Mouse (Mus musculus): ENCODE results near the gene Ap3d1. TPM values are rescaled to one million over a fixed set of nuclear protein-coding genes. Genes with fewer than 3 reads are reported as not detected.

Gene Ap3d1
- polyA plus RNA-seq, 1 experiment from 2014 or later: 81.0 TPM

GRCm38 (mm10) chr10:80754594-80755290, 12.7 kb upstream of the Ap3d1 start, which contains the start of gene Dot1l:
Gene Dot1l, plus strand, starts transcription at chr10:80755206.
- H3K4me2 ChIP-seq (ENCODE audit: low read length): peak within 1 kb of the TSS; percentile 83
- no peaks in the 10 kb centered on the region for H3K27me3 ChIP-seq (replicated peaks; ENCODE audit: control insufficient read depth, insufficient read depth, low read length)
- H3K9me3 ChIP-seq (replicated peaks; ENCODE audit: control insufficient read depth, low read length): no peaks in the 10 kb centered on the region
- 2% methylated on average over 35 of the region's 57 CpGs for WGBS
- H3K9ac ChIP-seq (ENCODE audit: low read length): peak within 1 kb of the TSS; percentile 95
- H3K4me1 ChIP-seq (ENCODE audit: control insufficient read depth, insufficient read depth, low read length): peaks cover 28% of the 10 kb centered on the region
- DNase-seq (ENCODE audit: low spot score) (peak; percentile 98), ATAC-seq (peak; percentile 95)
- peak within 1 kb of the TSS; percentile 97 for H3K4me3 ChIP-seq (ENCODE audit: low read depth, low read length)
- no peaks in the 10 kb centered on the region for H3K36me3 ChIP-seq (ENCODE audit: control insufficient read depth, insufficient read depth, low read length)
- H3K27ac ChIP-seq (ENCODE audit: low read depth, low read length): peak within 1 kb of the TSS; percentile 77

- H3K4me3 ChIP-seq (ENCODE audit: low read depth, low read length): no peak overlapping the region
- no peak overlapping the region for H3K9ac ChIP-seq (ENCODE audit: low read length)
- H3K4me1 ChIP-seq (ENCODE audit: control insufficient read depth, insufficient read depth, low read length): peaks cover 24% of the 10 kb centered on the region
- no peaks in the 10 kb centered on the region for H3K36me3 ChIP-seq (ENCODE audit: control insufficient read depth, insufficient read depth, low read length)
- no peak overlapping the region for H3K27ac ChIP-seq (ENCODE audit: low read depth, low read length)
- ATAC-seq (peak; percentile 15; the same call in 1 of the 2 replicates), DNase-seq (ENCODE audit: low spot score) (peak; percentile 77)
- WGBS: 5% methylated on average over 6 of the region's 6 CpGs
- no peaks in the 10 kb centered on the region for H3K27me3 ChIP-seq (replicated peaks; ENCODE audit: control insufficient read depth, insufficient read depth, low read length)
- H3K4me2 ChIP-seq (ENCODE audit: low read length): peak overlapping the region; percentile 31; the same call in 1 of the 2 replicates
- H3K9me3 ChIP-seq (replicated peaks; ENCODE audit: control insufficient read depth, low read length): no peaks in the 10 kb centered on the region
Observed at GRCm38 (mm10) chr10:80752079-80752625, 10.1 kb upstream of the Ap3d1 start.

GRCm38 (mm10) chr10:80751188-80751832, 9.2 kb upstream of the Ap3d1 start:
- Histone ChIP-seq H3K4me1 (ENCODE audit: control insufficient read depth, insufficient read depth, low read length) (peaks cover 15% of the 10 kb centered on the region), H3K9ac (ENCODE audit: low read length) (no peak overlapping the region), H3K4me2 (ENCODE audit: low read length) (peak overlapping the region; percentile 31; the same call in 1 of the 2 replicates), H3K27me3 (replicated peaks; ENCODE audit: control insufficient read depth, insufficient read depth, low read length) (no peaks in the 10 kb centered on the region), H3K27ac (ENCODE audit: low read depth, low read length) (no peak overlapping the region), H3K4me3 (ENCODE audit: low read depth, low read length) (no peak overlapping the region), H3K9me3 (replicated peaks; ENCODE audit: control insufficient read depth, low read length) (no peaks in the 10 kb centered on the region), H3K36me3 (ENCODE audit: control insufficient read depth, insufficient read depth, low read length) (no peaks in the 10 kb centered on the region)
- ATAC-seq (no peak), DNase-seq (ENCODE audit: low spot score) (no peak)
- WGBS: 19% methylated on average over 16 of the region's 16 CpGs

- H3K9ac ChIP-seq (ENCODE audit: low read length): no peak overlapping the region
- ATAC-seq (no peak), DNase-seq (ENCODE audit: low spot score) (peak; percentile 35)
- H3K9me3 ChIP-seq (replicated peaks; ENCODE audit: control insufficient read depth, low read length): no peaks in the 10 kb centered on the region
- no peak overlapping the region for H3K4me3 ChIP-seq (ENCODE audit: low read depth, low read length)
- no peak overlapping the region for H3K27ac ChIP-seq (ENCODE audit: low read depth, low read length)
- peaks cover 10% of the 10 kb centered on the region; the same call in 1 of the 2 replicates for H3K4me1 ChIP-seq (ENCODE audit: control insufficient read depth, insufficient read depth, low read length)
- H3K27me3 ChIP-seq (replicated peaks; ENCODE audit: control insufficient read depth, insufficient read depth, low read length): no peaks in the 10 kb centered on the region
- WGBS: 14% methylated on average over 6 of the region's 6 CpGs
- H3K36me3 ChIP-seq (ENCODE audit: control insufficient read depth, insufficient read depth, low read length): no peaks in the 10 kb centered on the region
- no peak overlapping the region for H3K4me2 ChIP-seq (ENCODE audit: low read length)
Observed at GRCm38 (mm10) chr10:80748609-80749008, 6.5 kb upstream of the Ap3d1 start.

- H3K4me2 ChIP-seq (ENCODE audit: low read length): no peak overlapping the region
- H3K4me3 ChIP-seq (ENCODE audit: low read depth, low read length): no peak overlapping the region
- no peaks in the 10 kb centered on the region for H3K27me3 ChIP-seq (replicated peaks; ENCODE audit: control insufficient read depth, insufficient read depth, low read length)
- DNase-seq (ENCODE audit: low spot score) (peak; percentile 73), ATAC-seq (no peak)
- H3K9ac ChIP-seq (ENCODE audit: low read length): no peak overlapping the region
- H3K9me3 ChIP-seq (replicated peaks; ENCODE audit: control insufficient read depth, low read length): no peaks in the 10 kb centered on the region
- WGBS: 16% methylated on average over 3 of the region's 3 CpGs
- H3K36me3 ChIP-seq (ENCODE audit: control insufficient read depth, insufficient read depth, low read length): no peaks in the 10 kb centered on the region
- no peak overlapping the region for H3K27ac ChIP-seq (ENCODE audit: low read depth, low read length)
- peaks cover 9% of the 10 kb centered on the region; the same call in 1 of the 2 replicates for H3K4me1 ChIP-seq (ENCODE audit: control insufficient read depth, insufficient read depth, low read length)
Observed at GRCm38 (mm10) chr10:80747410-80747809, 5.3 kb upstream of the Ap3d1 start.

GRCm38 (mm10) chr10:80744262-80744661, 2.2 kb upstream of the Ap3d1 start:
- H3K9me3 ChIP-seq (replicated peaks; ENCODE audit: control insufficient read depth, low read length): no peaks in the 10 kb centered on the region
- peaks cover 14% of the 10 kb centered on the region for H3K4me1 ChIP-seq (ENCODE audit: control insufficient read depth, insufficient read depth, low read length)
- DNase-seq (ENCODE audit: low spot score) (no peak), ATAC-seq (no peak)
- H3K27ac ChIP-seq (ENCODE audit: low read depth, low read length): no peak overlapping the region
- no peak overlapping the region for H3K4me3 ChIP-seq (ENCODE audit: low read depth, low read length)
- no peak overlapping the region for H3K9ac ChIP-seq (ENCODE audit: low read length)
- H3K4me2 ChIP-seq (ENCODE audit: low read length): no peak overlapping the region
- WGBS: 42% methylated on average over 5 of the region's 5 CpGs
- no peaks in the 10 kb centered on the region for H3K36me3 ChIP-seq (ENCODE audit: control insufficient read depth, insufficient read depth, low read length)
- H3K27me3 ChIP-seq (replicated peaks; ENCODE audit: control insufficient read depth, insufficient read depth, low read length): no peaks in the 10 kb centered on the region

GRCm38 (mm10) chr10:80741634-80742179, 357 bp downstream of the Ap3d1 start:
- DNase-seq (ENCODE audit: low spot score) (no peak), ATAC-seq (peak; percentile 16)
- Histone ChIP-seq H3K36me3 (ENCODE audit: control insufficient read depth, insufficient read depth, low read length) (0 out of 2 replicates have a peak, but pooled peaks cover 4% of the 10 kb centered on the region), H3K27me3 (replicated peaks; ENCODE audit: control insufficient read depth, insufficient read depth, low read length) (no peaks in the 10 kb centered on the region), H3K9ac (ENCODE audit: low read length) (peak overlapping the region; percentile 97), H3K9me3 (replicated peaks; ENCODE audit: control insufficient read depth, low read length) (no peaks in the 10 kb centered on the region), H3K4me3 (ENCODE audit: low read depth, low read length) (peak overlapping the region; percentile 98), H3K27ac (ENCODE audit: low read depth, low read length) (peak overlapping the region; percentile 74), H3K4me2 (ENCODE audit: low read length) (peak overlapping the region; percentile 97), H3K4me1 (ENCODE audit: control insufficient read depth, insufficient read depth, low read length) (peaks cover 18% of the 10 kb centered on the region)
- under 1% methylated on average over 43 of the region's 46 CpGs for WGBS

- Histone ChIP-seq H3K27me3 (replicated peaks; ENCODE audit: control insufficient read depth, insufficient read depth, low read length) (no peaks in the 10 kb centered on the region), H3K9ac (ENCODE audit: low read length) (peak overlapping the region; percentile 97), H3K9me3 (replicated peaks; ENCODE audit: control insufficient read depth, low read length) (no peaks in the 10 kb centered on the region), H3K36me3 (ENCODE audit: control insufficient read depth, insufficient read depth, low read length) (0 out of 2 replicates have a peak, but pooled peaks cover 7% of the 10 kb centered on the region), H3K27ac (ENCODE audit: low read depth, low read length) (no peak overlapping the region), H3K4me1 (ENCODE audit: control insufficient read depth, insufficient read depth, low read length) (peaks cover 18% of the 10 kb centered on the region), H3K4me2 (ENCODE audit: low read length) (peak overlapping the region; percentile 97), H3K4me3 (ENCODE audit: low read depth, low read length) (peak overlapping the region; percentile 98)
- ATAC-seq (no peak), DNase-seq (ENCODE audit: low spot score) (no peak)
- 44% methylated on average over 5 of the region's 5 CpGs for WGBS
Observed at GRCm38 (mm10) chr10:80741146-80741545, 918 bp downstream of the Ap3d1 start.
